Mouse (Mus musculus) embryonic facial prominence, embryonic 12.5 days (tissue): ENCODE data around the gene Gtpbp3. TPM values are rescaled to one million over a fixed set of nuclear protein-coding genes. Genes with fewer than 3 reads are reported as not detected.

Experiments
- ATAC-seq: fragments of 200-750 bp; cut with Nextera tagmentation; 2 replicates; pipeline ENCODE4 v1.8.0; 2017; ENCODE audit not compliant: insufficient number of reproducible peaks, insufficient read depth, low FRiP score, low TSS enrichment
- H3K27ac ChIP-seq: fragments of 300-500 bp; sonication (generic); 2 replicates; pipeline ENCODE4 v1.5.1; 2016; ENCODE audit warnings: mild to moderate bottlenecking
- H3K27me3 ChIP-seq: fragments of 300-500 bp; sonication (generic); 2 replicates; pipeline ENCODE4 v1.6.1; 2016; ENCODE audit warnings: mild to moderate bottlenecking, moderate library complexity
- H3K36me3 ChIP-seq: fragments of 300-500 bp; sonication (generic); 2 replicates; pipeline ENCODE4 v1.6.1; 2016; ENCODE audit warnings: mild to moderate bottlenecking
- H3K4me1 ChIP-seq: fragments of 300-500 bp; sonication (generic); 2 replicates; pipeline ENCODE4 v1.6.1; 2016
- H3K4me2 ChIP-seq: fragments of 300-500 bp; sonication (generic); replicated peaks from 2 replicates; pipeline ENCODE4 v1.6.1; 2016; ENCODE audit warnings: mild to moderate bottlenecking, moderate library complexity
- H3K4me3 ChIP-seq: fragments of 300-500 bp; sonication (generic); 2 replicates; pipeline ENCODE4 v1.5.1; 2016; ENCODE audit warnings: mild to moderate bottlenecking
- H3K9ac ChIP-seq: fragments of 300-500 bp; sonication (generic); 2 replicates; pipeline ENCODE4 v1.6.1; 2016; ENCODE audit warnings: mild to moderate bottlenecking, moderate library complexity
- H3K9me3 ChIP-seq: fragments of 300-500 bp; sonication (generic); 2 replicates; pipeline ENCODE4 v1.6.1; 2016; ENCODE audit warnings: mild to moderate bottlenecking, moderate library complexity
- WGBS: fragments of 180-500 bp; shearing (Covaris S2); methylation state at CpG from one replicate; pipeline ENCODE4 v1.1.7; 2016; 5-methylcytosine and 5-hydroxymethylcytosine counted together
- polyA plus RNA-seq: library from polyadenylated mRNA; unstranded; fragments of >200 nt; fragmentation: Nextera tagmentation; extraction: Ambion mirVana; gene quantifications from 2 replicates; pipeline ENCODE4 v1.2.1, GENCODE M21; 2016

The Gtpbp3 gene
- polyA plus RNA-seq, 1 experiment from 2014 or later = 23.0 TPM

GRCm38 (mm10) chr8:71547590-71547989 lies 59.7 kb downstream of the Gtpbp3 start:
- ATAC-seq = no peak
- H3K27ac ChIP-seq = no peak overlapping the region
- no peak overlapping the region for H3K9ac ChIP-seq
- H3K4me1 ChIP-seq = peaks cover 8% of the 10 kb centered on the region
- H3K27me3 ChIP-seq = no peaks in the 10 kb centered on the region
- no peaks in the 10 kb centered on the region for H3K9me3 ChIP-seq
- WGBS = 84% methylated on average over 7 of the region's 7 CpGs
- H3K4me3 ChIP-seq = no peak overlapping the region
- no peak overlapping the region for H3K4me2 ChIP-seq
- peaks cover 32% of the 10 kb centered on the region for H3K36me3 ChIP-seq

Other genes starting within 250 kb of the Gtpbp3 start
- 32.8 and 34.0 TPM in 2 replicates for gene Myo9b, start 215.4 kb upstream of the Gtpbp3 start, polyA plus RNA-seq
- 54.6 and 60.4 TPM in 2 replicates for gene Haus8, start 215.2 kb upstream of the Gtpbp3 start, polyA plus RNA-seq
- 85.4 and 89.2 TPM in 2 replicates for gene Use1, start 121.3 kb upstream of the Gtpbp3 start, polyA plus RNA-seq
- gene Ocel1, start 116.8 kb upstream of the Gtpbp3 start, polyA plus RNA-seq = 5.4 and 5.6 TPM in 2 replicates
- gene Nr2f6, start 106.1 kb upstream of the Gtpbp3 start, polyA plus RNA-seq = 71.0 and 72.7 TPM in 2 replicates
- gene Ushbp1, start 92.3 kb upstream of the Gtpbp3 start, polyA plus RNA-seq = 8.6 and 8.9 TPM in 2 replicates
- gene Babam1, start 91.2 kb upstream of the Gtpbp3 start, polyA plus RNA-seq = 99.6 and 103 TPM in 2 replicates
- gene Ankle1, start 82.1 kb upstream of the Gtpbp3 start, polyA plus RNA-seq = 40.5 and 42.7 TPM in 2 replicates
- 89.4 and 92.7 TPM in 2 replicates for gene Abhd8, start 24.4 kb upstream of the Gtpbp3 start, polyA plus RNA-seq
- 169 TPM in 2 replicates for gene Mrpl34, start 23.1 kb upstream of the Gtpbp3 start, polyA plus RNA-seq
- 108 and 117 TPM in 2 replicates for gene Dda1, start 18.9 kb upstream of the Gtpbp3 start, polyA plus RNA-seq
- 9.6 and 10.7 TPM in 2 replicates for gene Ano8, start 2.1 kb upstream of the Gtpbp3 start, polyA plus RNA-seq
- gene Plvap, start 23.6 kb downstream of the Gtpbp3 start, polyA plus RNA-seq = 62.2 and 64.4 TPM in 2 replicates
- 0.48 and 0.49 TPM in 2 replicates for gene Ccdc194, start 37.6 kb downstream of the Gtpbp3 start, polyA plus RNA-seq
- 11.2 and 12.8 TPM in 2 replicates for gene Bst2, start 49.4 kb downstream of the Gtpbp3 start, polyA plus RNA-seq
- 69.0 and 72.6 TPM in 2 replicates for gene Mvb12a, start 54.8 kb downstream of the Gtpbp3 start, polyA plus RNA-seq
- 0.23 and 1.1 TPM in 2 replicates for gene Tmem221, start 70.8 kb downstream of the Gtpbp3 start, polyA plus RNA-seq
- gene Nxnl1, start 78.5 kb downstream of the Gtpbp3 start, polyA plus RNA-seq = not detected in 2 replicates
- 48.4 and 48.6 TPM in 2 replicates for gene Slc27a1, start 80.8 kb downstream of the Gtpbp3 start, polyA plus RNA-seq
- 230 and 236 TPM in 2 replicates for gene Pgls, start 104.1 kb downstream of the Gtpbp3 start, polyA plus RNA-seq
- gene Fam129c, start 109.5 kb downstream of the Gtpbp3 start, polyA plus RNA-seq = 4.5 and 6.2 TPM in 2 replicates
- 72.7 and 72.8 TPM in 2 replicates for gene Colgalt1, start 122.9 kb downstream of the Gtpbp3 start, polyA plus RNA-seq
- gene Unc13a, start 183.7 kb downstream of the Gtpbp3 start, polyA plus RNA-seq = 1.9 and 2.8 TPM in 2 replicates
- 3.4 and 4.5 TPM in 2 replicates for gene Jak3, start 188.2 kb downstream of the Gtpbp3 start, polyA plus RNA-seq
- 0.39 and 0.50 TPM in 2 replicates for gene Insl3, start 201.1 kb downstream of the Gtpbp3 start, polyA plus RNA-seq
- 0.64 and 0.67 TPM in 2 replicates for gene B3gnt3, start 213.7 kb downstream of the Gtpbp3 start, polyA plus RNA-seq
- gene Fcho1, start 237.6 kb downstream of the Gtpbp3 start, polyA plus RNA-seq = 7.4 and 8.3 TPM in 2 replicates